Mouse (Mus musculus) heart, adult 2 months (tissue): ENCODE data around the gene Nucb1.

Source experiments
- CTCF ChIP-seq: fragments of 200-600 bp; IDR thresholded peaks from 2 replicates; pipeline ENCODE4 v1.8.1; 2022; ENCODE audit warnings: antibody characterized with exemption, mild to moderate bottlenecking, moderate library complexity
- EP300 ChIP-seq: fragments of 200-500 bp; IDR thresholded peaks from 2 replicates; pipeline ENCODE4 v1.6.1; 2011; ENCODE audit warnings: low read depth, low read length, control low read depth; ENCODE audit not compliant: insufficient read depth

DNA sequence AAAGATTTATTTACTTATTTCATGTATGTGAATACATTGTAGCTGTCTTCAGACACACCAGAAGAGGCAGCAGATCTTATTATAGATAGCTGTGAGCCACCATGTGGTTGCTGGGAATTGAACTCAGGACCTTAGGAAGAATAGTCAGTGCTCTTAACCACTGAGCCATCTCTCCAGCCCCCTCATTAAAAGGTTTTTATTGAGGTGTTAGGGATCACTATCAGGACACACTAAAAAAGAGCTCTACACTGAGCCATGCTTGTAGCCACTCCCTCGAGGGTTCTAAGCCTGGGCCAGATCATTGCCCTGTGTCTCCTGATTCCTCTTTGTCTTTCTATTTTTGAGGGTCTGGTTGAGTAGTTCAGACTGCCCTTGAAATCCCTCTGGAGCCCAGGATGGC, 33.8 kb downstream of the Nucb1 start:
- TF ChIP-seq CTCF (no peak), EP300 (no peak)
